Mouse (Mus musculus) urinary bladder, postnatal 36 days (tissue): ENCODE data around the gene Arhgap35.
A peak's percentile ranks its signal among the peaks of the same experiment; 100 is the strongest.
"Not testable (repeated sequence)": the region's sequence is repeated elsewhere in the genome, so short reads cannot be mapped to it uniquely, and the experiment has no call there.

ENCODE experiments used
- DNase-seq, 2 experiments: peaks; one replicate each; pipeline ENCODE4 v3.0.0; 2022; ENCODE audit warnings: low spot score in 2 of 2, mixed read lengths in 1 of 2

The Arhgap35 gene

DNA sequence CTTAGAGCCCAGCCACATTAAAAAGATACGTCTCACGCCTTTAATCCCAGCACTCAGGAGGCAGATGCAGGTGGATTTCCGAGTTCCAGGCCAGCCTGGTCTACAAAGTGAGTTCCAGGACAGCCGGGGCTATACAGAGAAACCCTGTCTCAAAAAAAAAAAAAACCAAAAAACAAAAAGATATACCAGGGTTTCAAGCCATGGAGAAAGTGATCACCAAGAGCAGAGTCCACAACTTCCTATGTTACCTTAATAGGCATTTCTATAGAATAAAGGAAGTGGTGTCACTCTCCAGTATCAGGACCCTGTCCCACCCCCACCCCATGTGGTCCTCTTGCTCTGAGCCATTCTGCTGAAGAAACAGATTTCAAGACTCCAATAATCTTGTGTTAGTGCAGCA, 8.0 kb downstream of the Arhgap35 start:
- DNase-seq: not testable (repeated sequence)

DNA sequence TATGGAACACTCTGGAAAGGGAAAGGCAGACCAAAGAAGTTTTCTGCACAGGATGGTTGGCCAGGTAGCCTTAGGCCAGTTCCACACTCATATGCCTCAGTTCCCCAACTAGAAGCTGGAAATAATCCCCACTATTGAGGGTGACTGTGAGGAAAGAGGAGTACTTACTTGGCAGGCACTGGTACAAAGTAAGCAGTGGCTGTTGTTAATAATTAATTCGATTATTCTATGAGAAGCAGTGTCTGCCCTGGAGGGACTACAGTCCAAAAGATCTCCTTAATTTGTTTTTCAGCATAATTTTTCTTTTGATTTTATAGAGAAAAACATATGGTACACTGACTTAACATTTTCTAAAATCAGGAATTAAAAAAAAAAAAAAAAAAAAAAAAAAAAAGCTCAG, 10.7 kb downstream of the Arhgap35 start:
- no peak for DNase-seq

DNA sequence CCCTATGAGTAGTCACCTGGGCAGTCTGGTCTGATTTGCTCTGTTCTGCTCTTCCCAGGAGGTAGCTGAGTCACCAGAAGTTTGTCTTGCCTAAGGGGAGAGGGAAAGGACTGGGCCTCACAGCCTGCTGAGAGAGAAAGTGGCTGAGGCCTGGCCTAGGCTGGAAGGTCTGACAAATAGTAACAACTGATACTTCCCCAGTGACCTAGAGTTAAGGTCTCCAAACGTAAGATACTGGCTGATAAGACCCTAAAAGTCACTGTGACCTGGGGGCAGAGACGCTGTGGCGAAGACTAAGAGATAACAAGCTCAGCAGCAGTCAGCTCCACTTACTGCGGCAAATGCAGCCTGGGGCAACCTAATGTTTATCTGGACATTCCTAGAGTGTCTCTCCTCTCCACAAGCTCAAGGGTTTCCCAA, 13.1 kb downstream of the Arhgap35 start:
- DNase-seq: no peak

DNA sequence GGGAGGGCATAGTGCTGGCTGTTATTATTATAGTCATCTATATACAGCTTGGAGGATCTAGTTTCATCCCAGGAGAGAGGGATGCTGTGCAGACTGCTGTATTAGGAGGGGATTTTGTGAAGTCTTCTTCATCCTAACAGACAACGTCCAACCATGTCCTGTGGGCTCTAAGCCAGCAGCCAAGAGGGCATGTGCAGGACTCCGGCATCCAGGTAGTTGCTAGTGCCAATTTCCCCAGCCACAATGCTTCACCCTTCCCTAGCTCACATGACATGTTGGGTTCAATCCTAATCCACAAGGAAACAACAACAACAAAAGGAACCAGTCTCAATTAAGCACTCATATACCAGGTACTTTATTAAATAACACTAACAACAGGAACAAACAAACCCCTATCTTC, 15.8 kb downstream of the Arhgap35 start:
- no peak for DNase-seq

DNA sequence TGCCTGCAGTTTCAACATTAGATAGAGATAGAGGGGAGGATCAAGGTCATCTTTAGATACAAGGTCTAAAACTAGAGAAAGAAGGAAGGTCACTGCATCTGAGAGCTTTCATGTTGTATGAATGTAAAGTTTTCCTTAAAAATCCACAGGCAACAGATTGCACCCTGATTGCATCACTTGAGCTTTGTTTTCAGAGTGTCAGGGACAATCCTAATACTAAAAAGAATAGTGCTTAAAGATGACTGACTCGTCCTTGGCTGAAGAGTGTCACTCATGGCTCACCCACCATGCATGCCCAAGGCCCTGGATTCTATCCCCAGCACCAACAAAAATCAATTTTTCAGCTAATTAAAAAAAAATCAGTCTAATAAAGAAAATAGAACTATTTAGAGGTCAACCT, 23.5 kb downstream of the Arhgap35 start:
- DNase-seq: no peak

DNA sequence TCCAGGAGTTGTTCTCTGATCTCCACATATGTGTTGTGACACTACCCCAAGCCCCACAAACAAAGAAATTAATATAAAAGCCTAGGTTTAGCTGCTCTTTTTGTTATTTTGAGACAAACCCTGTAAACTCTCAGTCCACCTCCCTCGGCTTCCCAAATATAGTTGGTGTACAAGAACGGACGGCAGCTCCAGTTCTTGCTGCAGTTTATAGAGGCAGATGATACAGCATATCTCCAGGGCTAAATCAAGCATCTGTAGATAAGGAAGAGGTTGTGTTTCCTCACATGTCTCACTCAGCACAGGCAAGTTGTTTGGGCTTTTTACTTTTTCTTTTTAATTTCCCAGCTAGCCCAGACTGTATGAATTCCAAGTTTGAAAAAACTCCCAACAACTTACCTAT, 27.1 kb downstream of the Arhgap35 start:
- DNase-seq: no peak

DNA sequence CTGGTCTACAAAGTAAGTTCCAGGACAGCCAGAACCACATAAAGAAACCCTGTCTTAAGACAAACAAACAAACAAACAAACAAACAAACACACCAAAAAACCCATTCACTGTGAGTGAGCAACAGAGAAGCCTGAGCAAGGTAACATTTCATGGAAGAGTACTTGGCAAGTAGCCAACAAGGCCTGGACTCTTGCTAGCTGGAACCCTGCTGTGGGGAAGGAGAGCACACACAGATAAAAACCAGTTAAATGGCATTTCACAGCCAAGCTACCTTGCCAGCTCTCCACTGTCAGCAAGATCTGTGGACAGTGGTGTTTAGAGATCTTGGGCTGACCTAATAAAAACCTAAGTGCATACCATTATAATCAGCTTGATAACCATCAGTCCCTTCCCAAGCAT, 30.4 kb downstream of the Arhgap35 start:
- no peak for DNase-seq

DNA sequence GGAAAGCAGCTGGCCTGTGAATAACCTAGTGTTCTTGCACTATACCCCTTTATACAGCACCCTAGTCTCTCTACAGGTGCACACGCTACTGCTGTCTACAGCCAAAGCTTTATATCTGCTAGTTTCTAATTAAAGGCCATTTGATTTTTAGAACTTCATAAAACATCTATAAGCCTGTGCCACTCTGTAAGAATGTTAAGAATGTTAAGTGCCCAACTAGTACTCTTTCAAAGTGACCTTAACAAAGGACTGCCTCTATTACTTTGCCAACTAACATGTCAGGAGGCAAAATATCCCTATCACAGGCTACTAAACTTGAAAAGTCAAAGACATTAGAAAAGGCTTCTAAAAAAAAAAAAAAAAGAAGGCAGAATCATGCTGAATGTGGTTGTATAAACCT, 31.0 kb downstream of the Arhgap35 start:
- DNase-seq: no peak

DNA sequence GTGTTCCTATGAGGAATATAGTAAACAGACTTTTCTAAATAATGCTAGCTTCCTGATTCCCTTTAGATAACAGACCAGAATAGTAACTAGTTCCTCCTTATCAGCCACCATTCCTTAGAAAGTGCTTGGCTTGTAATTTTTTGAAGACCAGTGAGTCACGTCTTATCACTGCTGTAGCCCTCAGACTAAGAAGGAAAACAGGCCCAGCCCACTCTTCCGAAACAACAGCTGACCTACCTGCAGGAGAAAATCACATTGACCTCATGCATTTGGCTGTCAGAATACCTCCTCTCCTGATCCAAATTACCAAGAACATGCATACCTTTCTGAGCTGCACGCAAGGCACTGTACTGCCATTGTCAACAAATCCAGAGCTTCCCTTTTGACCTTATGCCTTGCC, 32.5 kb downstream of the Arhgap35 start:
- no peak for DNase-seq

DNA sequence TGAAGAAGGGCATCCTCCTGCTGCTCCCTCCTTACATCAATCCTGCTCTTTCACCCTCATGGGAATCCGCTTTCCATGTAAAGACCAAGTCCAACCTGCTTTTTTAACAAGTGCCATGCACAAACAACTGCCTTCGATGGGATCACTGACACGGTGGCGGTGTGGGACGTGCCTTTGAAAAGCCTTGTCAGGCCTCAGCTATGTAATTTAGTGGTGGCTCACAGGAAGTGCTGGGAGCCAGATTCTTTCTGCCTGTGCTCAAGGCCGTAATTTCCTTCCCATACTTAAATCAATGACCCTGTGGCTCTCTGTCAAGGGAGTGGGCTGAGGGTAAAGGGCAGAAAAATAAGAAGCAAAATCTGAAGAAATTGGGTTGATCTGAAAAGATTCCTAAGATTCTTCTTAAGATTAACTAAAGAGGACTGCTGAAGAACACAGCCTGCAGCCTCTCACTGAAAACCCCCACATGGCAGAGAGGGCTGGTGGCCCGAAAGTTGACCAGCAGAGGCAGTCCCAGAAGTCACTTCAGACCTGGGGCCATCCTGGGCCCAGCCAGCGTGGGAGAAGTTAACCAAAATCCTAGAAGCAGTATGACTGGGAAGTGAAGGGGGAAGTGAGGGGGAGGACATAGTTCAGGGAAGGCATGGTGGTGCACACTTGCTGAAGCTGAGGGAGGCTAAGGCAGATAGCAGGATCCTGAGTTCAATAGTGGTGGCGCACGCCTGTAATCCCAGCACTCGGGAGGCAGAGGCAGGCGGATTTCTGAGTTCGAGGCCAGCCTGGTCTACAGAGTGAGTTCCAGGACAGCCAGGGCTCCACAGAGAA, 33.3 kb downstream of the Arhgap35 start:
- DNase-seq: no peak

DNA sequence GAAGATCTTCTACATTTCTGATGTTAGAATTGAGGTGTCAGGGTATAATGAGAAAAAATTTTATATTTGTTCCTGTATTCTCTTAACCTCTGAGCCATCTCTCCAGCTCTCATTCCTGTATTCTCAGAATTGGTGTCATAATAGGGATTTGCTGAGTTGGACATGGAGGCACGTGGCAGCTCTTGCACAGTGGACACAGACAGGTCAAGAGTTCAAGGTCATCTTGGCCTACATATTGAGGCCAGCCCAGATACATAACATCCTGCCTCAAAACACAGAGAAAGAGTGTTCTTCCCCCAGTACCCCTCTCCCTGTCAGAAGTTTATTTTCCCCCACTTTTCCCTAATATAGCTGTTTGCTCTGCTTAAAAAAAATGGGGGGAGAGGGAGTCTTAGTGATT, 38.1 kb downstream of the Arhgap35 start:
- no peak for DNase-seq

DNA sequence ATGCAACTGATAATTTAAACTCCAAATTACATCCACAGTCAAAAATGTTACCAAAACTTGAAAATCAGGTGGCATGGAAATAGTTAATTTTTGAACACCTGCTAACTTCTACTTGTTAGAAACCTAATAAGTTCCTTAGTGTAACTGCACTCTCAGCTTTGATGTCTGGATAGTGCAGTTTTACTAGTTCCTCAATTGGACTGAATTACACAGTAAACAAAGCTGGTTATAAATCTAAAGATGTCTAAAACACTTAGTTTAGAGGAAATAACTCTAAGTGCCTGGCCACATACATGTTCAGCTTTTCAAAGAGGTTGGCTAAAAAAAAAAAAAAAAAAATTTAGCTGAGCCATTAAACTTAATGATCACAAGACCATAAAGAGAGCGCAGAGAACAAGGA, 43.6 kb downstream of the Arhgap35 start:
- DNase-seq: no peak

DNA sequence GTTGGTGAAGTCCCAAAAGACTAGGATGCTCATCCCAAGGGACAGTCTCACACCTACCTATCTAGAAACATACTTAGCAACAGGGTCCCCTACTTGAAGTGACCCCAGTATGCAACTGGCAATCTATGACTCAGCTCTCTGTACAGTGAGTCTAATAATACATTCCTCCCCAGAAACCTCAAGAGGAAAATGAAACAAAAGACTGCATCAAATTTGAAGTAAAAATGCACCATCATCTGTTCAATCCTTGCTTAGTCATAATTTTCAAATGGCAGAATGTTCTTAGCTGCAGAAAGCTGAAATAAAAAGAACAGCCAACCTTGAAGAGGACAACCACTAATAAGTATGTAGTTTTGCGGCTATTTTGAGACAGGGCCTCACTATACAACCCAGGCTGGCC, 44.1 kb downstream of the Arhgap35 start:
- DNase-seq: no peak

DNA sequence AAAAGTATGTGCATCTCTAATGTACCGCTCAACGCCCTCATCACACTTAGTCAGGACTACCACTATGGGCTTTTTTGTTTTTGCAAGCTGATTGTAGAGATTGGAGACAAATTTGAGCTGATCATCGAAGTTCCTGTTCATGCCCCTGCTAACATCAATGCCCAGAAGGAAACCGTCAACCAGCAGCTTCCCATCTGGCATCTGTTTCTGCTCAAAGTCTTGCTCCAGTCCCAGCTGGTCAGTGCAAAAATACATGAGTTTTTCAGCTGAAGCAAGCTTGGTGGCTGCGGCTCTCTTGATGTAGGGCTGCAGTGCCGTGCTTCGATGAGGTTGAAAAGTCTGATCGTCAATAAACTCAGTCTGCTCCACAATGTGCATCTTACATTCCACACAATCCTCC, 50.3 kb downstream of the Arhgap35 start:
- no peak for DNase-seq

DNA sequence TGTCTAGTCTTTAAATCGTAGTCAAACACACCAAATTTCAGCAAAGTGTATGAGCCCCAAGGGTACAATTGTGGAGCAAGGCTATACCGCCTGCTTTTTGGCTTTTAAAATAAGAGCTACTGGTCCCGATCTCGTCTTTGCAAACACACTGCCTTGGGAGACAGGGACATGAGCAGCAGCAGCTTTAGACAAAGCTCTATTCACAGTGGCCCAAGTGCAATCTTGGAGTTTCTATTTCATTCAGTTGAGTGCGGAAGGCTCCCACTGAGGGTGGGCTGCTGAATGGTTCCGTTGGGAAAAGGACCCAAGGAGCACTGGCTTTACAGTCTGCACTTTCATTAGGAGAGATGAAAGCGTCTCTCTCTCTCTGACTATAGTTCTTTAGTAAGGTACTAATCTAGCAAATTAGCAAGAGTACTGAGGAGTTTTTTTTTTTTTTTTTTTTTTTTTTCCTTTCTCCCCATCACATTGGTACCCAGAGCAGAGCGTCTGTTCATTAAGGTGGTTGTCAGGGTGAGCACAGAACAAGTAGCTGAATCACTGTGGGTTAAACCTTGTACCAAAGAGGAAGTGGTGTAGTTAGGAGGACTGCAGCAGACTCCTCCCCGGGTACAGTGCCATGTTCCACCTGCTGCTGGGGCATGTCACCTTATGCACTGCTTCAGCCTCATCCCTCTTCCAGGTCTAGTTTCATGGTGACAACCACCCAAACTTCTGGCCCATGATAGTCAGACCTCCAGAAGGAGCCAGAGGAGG, 56.8 kb downstream of the Arhgap35 start:
- no peak for DNase-seq

DNA sequence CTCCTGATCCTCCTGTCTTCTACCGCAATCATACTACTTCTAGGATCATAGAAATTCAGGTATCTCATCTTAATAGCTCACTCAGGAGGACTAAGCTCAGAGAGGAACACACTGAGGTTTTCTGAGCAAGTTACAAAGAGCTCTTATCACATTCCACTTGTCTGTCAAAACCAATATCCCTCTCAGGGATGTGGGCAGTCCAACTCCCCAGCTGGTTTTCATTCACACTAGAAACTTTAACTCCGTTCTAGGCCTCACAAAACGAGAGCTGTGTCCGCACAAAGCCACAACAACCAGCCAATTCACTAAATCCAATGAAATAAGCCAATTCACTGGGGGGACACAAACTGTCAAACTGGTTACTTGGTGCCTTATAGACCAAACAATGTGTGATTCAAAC, 57.5 kb downstream of the Arhgap35 start:
- DNase-seq: no peak

DNA sequence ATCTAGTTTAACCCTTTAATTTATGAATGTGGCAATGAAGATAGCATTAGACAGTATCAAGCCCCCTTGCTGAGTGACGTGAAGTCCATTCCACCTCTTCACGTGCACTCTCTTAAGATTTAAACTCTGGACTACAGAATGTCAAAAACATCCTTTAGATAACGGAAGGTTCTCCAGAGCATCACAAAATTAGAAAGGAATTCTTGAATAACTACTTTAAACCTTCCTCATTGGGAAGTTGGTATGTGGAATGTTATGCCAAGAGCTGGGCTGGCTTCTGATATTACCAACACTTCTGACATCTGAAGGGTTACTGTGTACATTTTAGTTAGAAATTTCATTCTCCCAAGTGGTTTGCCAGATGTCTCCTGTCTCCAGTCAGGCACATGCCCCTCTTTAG, 60.6 kb downstream of the Arhgap35 start:
- DNase-seq: no peak

DNA sequence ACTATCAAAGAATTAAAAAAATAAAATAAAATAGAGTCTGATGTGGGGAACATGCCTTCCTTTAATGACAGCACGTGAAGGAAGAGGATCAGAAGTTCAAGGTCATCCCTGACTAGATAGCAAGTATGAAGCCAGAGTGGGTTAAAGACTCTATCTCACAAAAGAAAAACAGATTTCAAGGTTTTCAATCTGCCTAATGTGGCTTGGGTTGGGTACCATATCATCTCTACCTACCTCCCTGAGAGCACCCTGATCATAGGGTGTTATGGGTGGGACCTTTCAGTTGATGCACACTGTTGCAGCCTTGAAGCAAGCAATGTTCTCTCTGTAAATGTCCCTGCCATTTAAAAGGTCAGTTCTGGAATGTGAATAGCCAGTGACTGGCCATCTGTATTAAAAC, 63.2 kb downstream of the Arhgap35 start:
- DNase-seq: no peak

DNA sequence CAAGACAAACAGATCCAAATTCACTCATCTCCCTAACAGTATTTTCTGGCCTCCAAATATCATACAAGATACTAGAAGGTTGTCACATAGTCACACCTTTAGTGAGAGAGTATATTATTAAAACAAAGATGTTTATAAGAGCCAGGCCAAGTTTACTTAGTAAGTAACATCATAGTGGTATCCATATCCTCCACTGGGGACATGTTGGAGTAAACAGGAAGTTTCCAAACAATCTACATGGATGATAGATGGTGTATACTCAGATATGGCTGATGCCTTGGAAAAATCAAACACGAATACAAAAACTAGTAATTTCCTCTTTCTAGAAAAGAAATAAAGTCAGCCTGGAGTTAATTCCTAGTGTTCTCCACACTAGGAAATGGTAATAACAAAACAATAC, 65.5 kb downstream of the Arhgap35 start:
- DNase-seq: no peak

DNA sequence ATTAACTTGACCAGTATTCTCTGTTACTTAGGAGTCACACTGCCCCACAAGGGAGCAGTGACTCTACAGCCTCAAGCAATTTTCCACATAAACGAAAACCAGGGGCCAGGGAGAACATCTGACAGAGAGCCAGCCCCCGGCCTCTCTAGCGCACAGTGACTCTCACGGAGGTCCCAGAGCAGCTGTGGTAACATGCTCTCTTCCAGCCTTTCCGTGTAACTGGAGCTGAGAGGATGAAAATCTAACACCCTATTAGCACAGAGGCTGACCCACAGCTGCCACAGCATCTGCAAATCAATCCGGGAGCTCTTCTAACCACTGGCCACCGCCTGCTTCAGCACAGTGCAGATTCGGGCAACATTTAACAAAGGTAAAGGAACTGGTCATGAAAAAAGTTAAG, 70.0 kb downstream of the Arhgap35 start:
- no peak for DNase-seq

DNA sequence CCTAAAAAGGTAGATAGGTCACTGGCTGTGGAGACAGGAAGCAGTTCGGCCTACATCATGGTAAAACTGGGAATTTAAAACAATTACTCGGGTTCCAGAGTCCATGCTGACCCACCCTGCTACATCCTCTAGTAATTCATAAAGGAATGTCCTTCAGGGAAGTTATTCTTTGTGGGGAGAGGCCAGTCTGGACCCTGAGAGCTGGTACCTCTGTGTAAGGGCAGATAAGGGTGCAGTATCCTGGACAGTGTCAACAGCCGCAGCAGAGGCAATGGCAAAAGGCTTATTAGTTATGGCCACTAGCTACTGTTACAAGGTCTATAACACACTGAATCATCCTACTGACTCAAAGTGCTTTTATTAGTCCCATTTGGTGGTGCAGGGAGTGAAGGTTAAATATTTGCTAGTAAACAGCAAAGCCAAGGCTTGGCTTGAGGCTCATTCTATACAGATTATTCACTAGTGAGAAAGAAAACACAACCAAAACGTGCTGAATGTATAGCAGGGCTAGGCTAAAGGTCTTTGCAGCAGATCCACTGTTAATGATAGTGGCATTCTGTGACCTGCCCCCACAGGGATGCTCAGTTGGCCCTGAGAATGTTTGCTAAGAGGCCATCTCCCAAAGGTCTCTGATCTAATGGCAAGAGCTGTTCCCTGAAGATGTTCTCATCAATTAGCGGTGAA, 77.4 kb downstream of the Arhgap35 start:
- no peak for DNase-seq

DNA sequence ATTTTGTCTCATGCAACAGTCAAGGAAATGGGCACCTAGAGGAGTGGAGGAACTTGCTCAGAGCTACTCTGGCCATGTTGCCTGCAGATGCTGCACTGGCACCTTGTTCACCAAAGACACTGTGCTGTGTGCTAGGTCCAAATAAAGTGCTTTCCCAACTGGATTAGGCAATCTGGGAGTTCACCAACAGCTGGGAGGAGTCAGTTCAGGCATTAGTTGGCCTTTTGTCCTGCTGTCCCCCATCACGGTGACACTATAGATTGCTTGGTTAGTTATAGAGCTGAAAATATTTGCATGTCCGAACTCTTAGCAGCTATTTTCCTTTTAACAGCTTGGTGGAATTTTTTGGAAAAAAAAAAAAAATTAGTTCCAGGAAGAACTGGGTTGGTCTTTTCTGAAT, 88.8 kb downstream of the Arhgap35 start:
- DNase-seq: peak in 1 of 2 experiments; percentile 21

DNA sequence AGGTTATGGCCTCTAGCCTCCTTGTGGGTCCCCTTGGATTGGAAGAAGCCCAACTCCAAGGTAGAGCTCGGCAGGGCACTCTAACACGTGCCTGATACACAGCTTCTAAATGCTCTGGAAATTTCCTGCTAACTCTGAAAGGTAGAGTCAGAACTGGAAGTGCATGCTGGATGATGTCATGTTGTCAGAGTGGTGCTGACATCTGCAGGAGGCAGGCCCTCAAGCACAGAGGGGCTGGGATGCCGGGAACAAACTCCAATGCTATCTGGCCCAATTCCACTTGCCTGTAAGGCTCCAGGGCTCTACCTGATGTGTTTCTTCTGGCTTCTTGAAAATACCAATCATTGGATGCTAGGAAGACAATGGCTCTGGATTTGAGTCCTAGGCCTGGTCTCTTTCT, 89.3 kb downstream of the Arhgap35 start:
- no peak for DNase-seq
